ENCODE assay signal across 19 mouse cellular contexts in genomic region chr1:156218573-156218972, GRCm38 (mm10). TPM values are rescaled to one million over a fixed set of nuclear protein-coding genes. Genes with fewer than 3 reads are reported as not detected.
DNase-seq lines count a peak whose midpoint lies in the region; ATAC-seq and TF ChIP-seq lines count a peak whose summit lies in the region.
"Had no signal": no experiment of that assay in that cellular context is flagged by ENCODE, and none has a peak within 500 bp of the region (broad histone marks: within the 10 kb centered on the region; RNA-seq: fewer than 3 reads in every experiment).

No protein-coding gene starts in this region.

- H3K27ac ChIP-seq in embryonic facial prominence, embryonic 14.5 days (replicated peaks; ENCODE audit: low read depth, low read length), result no peak overlapping the region
- H3K27ac ChIP-seq in embryonic facial prominence, embryonic 10.5 days (replicated peaks), result no peak overlapping the region
- H3K27ac ChIP-seq in heart, embryonic 16.5 days (ENCODE audit: low read length), result peak overlapping the region; percentile 77
- H3K27ac ChIP-seq in heart, adult 2 months, result no peak overlapping the region
- H3K27ac ChIP-seq in liver, embryonic 12.5 days, result peak overlapping the region; percentile 92
- H3K27ac ChIP-seq: forebrain, embryonic 13.5 days; hindbrain, embryonic 15.5 days; intestine, embryonic 15.5 days; kidney, postnatal 0 days; limb, embryonic 12.5 days had no signal

- TF ChIP-seq CTCF in heart, adult 2 months (IDR thresholded peaks at IDR 0.05), result no peak

- ATAC-seq in embryonic facial prominence, embryonic 14.5 days (ENCODE audit: low read depth), result no peak
- no peak for ATAC-seq in heart, embryonic 16.5 days (replicated peaks; ENCODE audit: extremely low read depth, insufficient read depth, low FRiP score)
- ATAC-seq in liver, embryonic 12.5 days, result no peak
- ATAC-seq: forebrain, embryonic 13.5 days; intestine, embryonic 15.5 days had no signal

- DNase-seq in embryonic facial prominence, embryonic 14.5 days (ENCODE audit: low spot score), result peak; percentile 31
- DNase-seq in embryonic facial prominence, embryonic 10.5 days (ENCODE audit: low spot score), result no peak
- DNase-seq in heart, adult 2 months, result no peak
- DNase-seq in adipocyte (ENCODE audit: low spot score), result peak; percentile 67
- no peak for DNase-seq in ovary, postnatal 36 days (ENCODE audit: low spot score)
- DNase-seq in right cerebral cortex, adult 18-20 months, result no peak
- DNase-seq: B cell, adult 2 months; cerebellum, adult 8-10 months; gastrocnemius, postnatal 10 days; lung, adult 2 months; thymus, postnatal 36 days had no signal

- TF ChIP-seq EP300 in heart, adult 2 months (IDR thresholded peaks at IDR 0.05; ENCODE audit: insufficient read depth, low read depth, low read length), result no peak

- no peaks in the 10 kb centered on the region for H3K4me1 ChIP-seq in embryonic facial prominence, embryonic 14.5 days (ENCODE audit: control insufficient read depth, insufficient read depth, low read length)
- H3K4me1 ChIP-seq in embryonic facial prominence, embryonic 10.5 days, result peaks cover 21% of the 10 kb centered on the region
- H3K4me1 ChIP-seq in heart, embryonic 16.5 days (ENCODE audit: control insufficient read depth, insufficient read depth, low read length), result peaks cover 35% of the 10 kb centered on the region
- peaks cover 13% of the 10 kb centered on the region for H3K4me1 ChIP-seq in heart, adult 2 months (ENCODE audit: control insufficient read depth, insufficient read depth, low read length)
- H3K4me1 ChIP-seq in liver, embryonic 12.5 days, result peaks cover 91% of the 10 kb centered on the region
- H3K4me1 ChIP-seq: limb, embryonic 12.5 days had no signal

- H3K36me3 ChIP-seq in embryonic facial prominence, embryonic 14.5 days (ENCODE audit: control insufficient read depth, insufficient read depth, low read length), result no peaks in the 10 kb centered on the region
- no peaks in the 10 kb centered on the region for H3K36me3 ChIP-seq in embryonic facial prominence, embryonic 10.5 days (replicated peaks)
- no peaks in the 10 kb centered on the region for H3K36me3 ChIP-seq in heart, embryonic 16.5 days (ENCODE audit: control insufficient read depth, insufficient read depth)
- H3K36me3 ChIP-seq in heart, adult 2 months (ENCODE audit: control insufficient read depth, insufficient read depth, low read length), result no peaks in the 10 kb centered on the region
- no peaks in the 10 kb centered on the region for H3K36me3 ChIP-seq in liver, embryonic 12.5 days
- H3K36me3 ChIP-seq: hindbrain, embryonic 15.5 days; intestine, embryonic 15.5 days; limb, embryonic 12.5 days had no signal

- H3K9ac ChIP-seq in embryonic facial prominence, embryonic 14.5 days (ENCODE audit: low read depth, low read length), result no peak overlapping the region
- no peak overlapping the region for H3K9ac ChIP-seq in heart, embryonic 16.5 days (ENCODE audit: low read length)
- no peak overlapping the region for H3K9ac ChIP-seq in heart, adult 2 months (ENCODE audit: low read depth, low read length)
- H3K9ac ChIP-seq in liver, embryonic 12.5 days, result no peak overlapping the region
- H3K9ac ChIP-seq: forebrain, embryonic 13.5 days; hindbrain, embryonic 15.5 days; intestine, embryonic 15.5 days; limb, embryonic 12.5 days had no signal

- intact Hi-C loops in heart, adult 2 months (cut with DNase I), result no loop called here

- H3K79me2 ChIP-seq in heart, adult 2 months (replicated peaks; ENCODE audit: control insufficient read depth, insufficient read depth, low read length), result no peaks in the 10 kb centered on the region

- WGBS in embryonic facial prominence, embryonic 14.5 days, result 82% methylated on average over 2 of the region's 2 CpGs
- 96% methylated on average over 2 of the region's 2 CpGs for WGBS in embryonic facial prominence, embryonic 10.5 days
- WGBS in heart, embryonic 16.5 days, result 47% methylated on average over 2 of the region's 2 CpGs
- WGBS in heart, adult 2 months, result 47% methylated on average over 2 of the region's 2 CpGs
- WGBS in liver, embryonic 12.5 days (ENCODE audit: insufficient replicate concordance), result 84% methylated on average over 2 of the region's 2 CpGs

- H3K4me3 ChIP-seq in embryonic facial prominence, embryonic 14.5 days (ENCODE audit: low read depth, low read length), result no peak overlapping the region
- H3K4me3 ChIP-seq in embryonic facial prominence, embryonic 10.5 days, result no peak overlapping the region
- no peak overlapping the region for H3K4me3 ChIP-seq in heart, embryonic 16.5 days (ENCODE audit: low read length)
- no peak overlapping the region for H3K4me3 ChIP-seq in heart, adult 2 months
- no peak overlapping the region for H3K4me3 ChIP-seq in liver, embryonic 12.5 days
- H3K4me3 ChIP-seq: forebrain, embryonic 13.5 days; hindbrain, embryonic 15.5 days; intestine, embryonic 15.5 days; limb, embryonic 12.5 days had no signal

- H3K4me2 ChIP-seq in embryonic facial prominence, embryonic 14.5 days (ENCODE audit: low read depth, low read length), result no peak overlapping the region
- H3K4me2 ChIP-seq in heart, embryonic 16.5 days (ENCODE audit: low read depth, low read length), result no peak overlapping the region
- no peak overlapping the region for H3K4me2 ChIP-seq in liver, embryonic 12.5 days
- H3K4me2 ChIP-seq: forebrain, embryonic 13.5 days; hindbrain, embryonic 15.5 days; intestine, embryonic 15.5 days; limb, embryonic 12.5 days; midbrain, embryonic 11.5 days had no signal

- H3K9me3 ChIP-seq in embryonic facial prominence, embryonic 14.5 days (ENCODE audit: control insufficient read depth, low read length), result no peaks in the 10 kb centered on the region
- no peaks in the 10 kb centered on the region for H3K9me3 ChIP-seq in embryonic facial prominence, embryonic 10.5 days
- H3K9me3 ChIP-seq in heart, embryonic 16.5 days (replicated peaks; ENCODE audit: control insufficient read depth, low read length), result no peaks in the 10 kb centered on the region
- no peaks in the 10 kb centered on the region for H3K9me3 ChIP-seq in liver, embryonic 12.5 days (replicated peaks)
- H3K9me3 ChIP-seq: forebrain, embryonic 13.5 days; hindbrain, embryonic 15.5 days; intestine, embryonic 15.5 days; limb, embryonic 12.5 days had no signal

- no peaks in the 10 kb centered on the region for H3K27me3 ChIP-seq in embryonic facial prominence, embryonic 14.5 days (replicated peaks; ENCODE audit: control insufficient read depth, insufficient read depth, low read length)
- no peaks in the 10 kb centered on the region for H3K27me3 ChIP-seq in embryonic facial prominence, embryonic 10.5 days (replicated peaks; ENCODE audit: low read depth, poor library complexity, severe bottlenecking)
- no peaks in the 10 kb centered on the region for H3K27me3 ChIP-seq in heart, embryonic 16.5 days (ENCODE audit: control insufficient read depth, insufficient read depth, low read length)
- no peaks in the 10 kb centered on the region for H3K27me3 ChIP-seq in heart, adult 2 months (ENCODE audit: control insufficient read depth, insufficient read depth, low read length)
- H3K27me3 ChIP-seq in liver, embryonic 12.5 days (replicated peaks), result no peaks in the 10 kb centered on the region
- H3K27me3 ChIP-seq: hindbrain, embryonic 15.5 days; intestine, embryonic 15.5 days; limb, embryonic 12.5 days had no signal

- no peak for TF ChIP-seq POLR2A in heart, adult 2 months (IDR thresholded peaks at IDR 0.05; ENCODE audit: insufficient read depth, low read depth, low read length)

RNA-seq across cellular contexts. Expression of gene Fam163a, which starts 13.7 kb away (rescaled TPM):
- 0.64 and 0.92 TPM in 2 replicates for polyA plus RNA-seq in embryonic facial prominence, embryonic 14.5 days (2014; fragmentation: Nextera tagmentation; extraction: Ambion mirVana)
- polyA plus RNA-seq in embryonic facial prominence, embryonic 10.5 days (2016; fragmentation: Nextera tagmentation; extraction: Ambion mirVana), result 1.6 and 2.5 TPM in 2 replicates
- polyA plus RNA-seq in heart, embryonic 16.5 days (2015; fragmentation: Nextera tagmentation; extraction: Ambion mirVana), result 1.4 and 1.6 TPM in 2 replicates
- not detected for total RNA-seq in heart, adult 2 months (2021)
- 0.09 and 0.23 TPM in 2 replicates for polyA plus RNA-seq in heart, adult 2 months (2012; rRNA removed)
- polyA plus RNA-seq in liver, embryonic 12.5 days (2016; fragmentation: Nextera tagmentation; extraction: Ambion mirVana), result 0.10 and 0.17 TPM in 2 replicates

Comparison
In these comparisons a context has a peak if more than half of its experiments do, and no peak if none do; other contexts are left out.
1. DNase-seq: peak in embryonic facial prominence, embryonic 14.5 days (single experiment) and adipocyte (single experiment); none in embryonic facial prominence, embryonic 10.5 days (single experiment), heart, adult 2 months (0 of 2), ovary, postnatal 36 days (single experiment) and right cerebral cortex, adult 18-20 months (single experiment).
2. H3K27ac ChIP-seq: peak in heart, embryonic 16.5 days (single experiment) and liver, embryonic 12.5 days (single experiment); none in embryonic facial prominence, embryonic 14.5 days (single experiment), embryonic facial prominence, embryonic 10.5 days (single experiment) and heart, adult 2 months (single experiment).